Mouse (Mus musculus): ENCODE results near the gene Gm10644.

Gm10644 gene

DNA sequence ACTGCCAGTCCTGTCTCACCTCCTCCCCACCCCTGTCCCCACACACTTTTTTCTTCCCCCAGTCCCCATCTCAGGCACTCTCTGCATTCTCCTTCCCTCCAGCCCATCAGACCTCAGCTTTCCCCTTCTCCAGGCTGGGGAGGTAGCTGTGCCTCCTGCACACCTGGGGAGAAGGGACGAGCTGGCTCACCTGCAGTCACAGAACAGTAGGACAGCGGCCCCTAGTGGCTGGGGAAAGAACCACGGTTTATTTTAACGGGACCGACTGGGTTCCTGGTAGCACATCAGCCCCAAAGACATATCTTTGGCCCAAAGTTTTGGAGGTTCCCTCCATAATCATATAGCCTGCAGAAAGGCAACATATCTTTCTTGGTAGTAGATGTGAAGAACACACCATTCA, 61.1 kb downstream of the Gm10644 start:
- peak; percentile 93 for DNase-seq

DNA sequence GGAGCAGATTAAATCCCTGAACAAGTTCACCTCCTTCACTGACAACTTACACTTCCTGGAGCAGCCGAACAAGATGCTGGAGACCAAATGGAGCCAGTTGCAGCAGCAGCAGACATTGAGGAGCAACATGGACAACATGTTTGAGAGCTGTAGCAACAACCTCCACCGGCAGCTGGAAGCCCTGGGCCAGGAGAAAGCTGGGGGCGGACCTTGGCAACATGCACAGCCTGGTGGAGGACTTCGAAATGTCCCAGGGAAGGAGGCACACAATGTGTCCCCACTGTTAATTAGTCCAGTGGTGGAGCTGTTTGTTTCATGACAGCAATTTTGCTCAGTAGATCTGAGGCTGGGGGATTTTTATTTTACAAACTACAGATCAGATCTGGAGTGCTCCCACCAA, 62.9 kb downstream of the Gm10644 start:
- DNase-seq: no peak

DNA sequence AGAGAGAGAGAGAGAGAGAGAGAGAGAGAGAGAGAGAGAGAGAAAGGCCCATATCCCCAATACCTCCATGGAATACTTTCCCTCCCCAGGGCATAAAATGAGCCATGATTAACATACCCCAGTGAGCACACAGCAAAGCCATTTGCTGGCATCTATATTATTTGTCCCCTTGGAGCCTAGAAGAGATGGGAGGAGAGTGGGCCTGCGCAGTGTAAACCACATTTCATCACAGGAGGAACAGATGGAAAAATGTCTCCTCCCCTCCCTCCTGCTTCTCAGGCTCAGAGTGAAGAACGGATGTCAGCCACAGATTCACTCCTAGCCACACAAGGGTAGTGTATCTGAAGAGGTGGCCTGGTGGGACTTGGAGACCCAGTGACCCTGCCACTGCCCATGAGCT, 66.6 kb downstream of the Gm10644 start:
- no peak for DNase-seq

Data from cerebellum, adult 9-10 months (tissue).